In the genomic region with DNA sequence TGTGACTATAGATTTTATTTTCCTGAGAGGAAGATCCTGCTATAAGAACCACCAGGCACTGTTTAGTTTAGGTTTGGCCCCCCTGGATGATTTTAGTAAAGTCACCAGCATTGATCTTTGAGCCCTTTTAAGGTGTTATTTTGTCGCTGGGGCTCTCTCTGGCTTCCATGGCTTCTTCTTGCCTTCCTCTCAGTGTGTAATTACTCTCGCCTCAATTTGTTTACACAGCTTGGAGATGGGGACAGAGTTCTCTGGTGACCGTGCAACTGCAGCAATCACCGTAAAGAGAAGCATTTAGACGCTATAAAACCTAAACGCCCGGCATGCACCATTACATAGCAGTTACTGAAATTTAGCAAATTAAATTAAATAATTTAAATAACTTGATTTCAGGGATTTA, we compare ENCODE assay signal across 9 mouse cellular contexts.
A peak's percentile ranks its signal among the peaks of the same experiment; 100 is the strongest.
DNase-seq lines count a peak whose midpoint lies in the region; ATAC-seq and TF ChIP-seq lines count a peak whose summit lies in the region.
"Had no signal": no experiment of that assay in that cellular context is flagged by ENCODE, and none has a peak within 500 bp of the region (broad histone marks: within the 10 kb centered on the region; RNA-seq: fewer than 3 reads in every experiment).

No protein-coding gene starts in this region.

- H3K27me3 ChIP-seq in kidney, embryonic 15.5 days = no peaks in the 10 kb centered on the region
- H3K27me3 ChIP-seq in forebrain, embryonic 12.5 days = 0 out of 2 replicates have a peak, but pooled peaks cover 5% of the 10 kb centered on the region
- H3K27me3 ChIP-seq in midbrain, postnatal 0 days (ENCODE audit: insufficient read depth, low read length) = no peaks in the 10 kb centered on the region
- no peaks in the 10 kb centered on the region for H3K27me3 ChIP-seq in kidney, adult 2 months (replicated peaks; ENCODE audit: control insufficient read depth, insufficient read depth, low read length)
- H3K27me3 ChIP-seq: Patski had no signal

- H3K4me3 ChIP-seq in kidney, embryonic 15.5 days (replicated peaks) = peak overlapping the region; percentile 46
- H3K4me3 ChIP-seq in forebrain, embryonic 12.5 days (replicated peaks) = no peak overlapping the region
- H3K4me3 ChIP-seq in midbrain, postnatal 0 days (ENCODE audit: low read depth, low read length) = peak overlapping the region; percentile 44
- no peak overlapping the region for H3K4me3 ChIP-seq in kidney, adult 2 months (ENCODE audit: insufficient read depth, low read depth, low read length)

- no peak overlapping the region for H3K27ac ChIP-seq in kidney, embryonic 15.5 days
- peak overlapping the region; percentile 65 for H3K27ac ChIP-seq in forebrain, embryonic 12.5 days
- no peak overlapping the region for H3K27ac ChIP-seq in midbrain, postnatal 0 days (ENCODE audit: low read depth, low read length)
- no peak overlapping the region for H3K27ac ChIP-seq in kidney, adult 2 months (ENCODE audit: insufficient read depth, low read depth, low read length)

- H3K4me2 ChIP-seq in kidney, embryonic 15.5 days = peak overlapping the region; percentile 87
- H3K4me2 ChIP-seq in forebrain, embryonic 12.5 days = peak overlapping the region; percentile 24; the same call in 1 of the 2 replicates
- peak overlapping the region; percentile 94 for H3K4me2 ChIP-seq in midbrain, postnatal 0 days (ENCODE audit: low read depth, low read length, poor library complexity, severe bottlenecking)

- 0 out of 2 replicates have a peak, but pooled peaks have one; percentile 57 for ATAC-seq in kidney, embryonic 15.5 days (replicated peaks; ENCODE audit: low FRiP score)
- ATAC-seq in forebrain, embryonic 12.5 days (ENCODE audit: low FRiP score) = peak; percentile 37; the same call in 1 of the 2 replicates
- ATAC-seq in midbrain, postnatal 0 days (ENCODE audit: low FRiP score) = no peak

- no peak for TF ChIP-seq POLR2A in kidney, adult 2 months (IDR thresholded peaks at IDR 0.05; ENCODE audit: low read depth, low read length)

- H3K9ac ChIP-seq in kidney, embryonic 15.5 days = no peak overlapping the region
- no peak overlapping the region for H3K9ac ChIP-seq in forebrain, embryonic 12.5 days
- H3K9ac ChIP-seq in midbrain, postnatal 0 days (replicated peaks; ENCODE audit: low read length, poor library complexity, severe bottlenecking) = 0 out of 2 replicates have a peak overlapping the region, but pooled peaks have one; percentile 29

- no peak for DNase-seq in kidney, postnatal 25 days
- peak; percentile 60 for DNase-seq in large intestine, adult 2 months (ENCODE audit: low read depth, low spot score)
- DNase-seq in midbrain, postnatal 0 days (ENCODE audit: low spot score) = no peak
- no peak for DNase-seq in right cerebral cortex, postnatal 25 days
- DNase-seq in kidney, adult 2 months = no peak
- no peak for DNase-seq in right cerebral cortex, adult 2 months (ENCODE audit: low spot score in 2 of 2)

- TF ChIP-seq CTCF in midbrain, postnatal 0 days (IDR thresholded peaks at IDR 0.05) = no peak
- TF ChIP-seq CTCF in kidney, adult 2 months (conservative IDR thresholded peaks at IDR 0.05; ENCODE audit: insufficient read depth, insufficient read length, low read depth, low read length) = no peak

- H3K9me3 ChIP-seq in kidney, embryonic 15.5 days (replicated peaks) = no peaks in the 10 kb centered on the region
- no peaks in the 10 kb centered on the region for H3K9me3 ChIP-seq in forebrain, embryonic 12.5 days
- no peaks in the 10 kb centered on the region for H3K9me3 ChIP-seq in midbrain, postnatal 0 days (ENCODE audit: low read length)

- no peaks in the 10 kb centered on the region for H3K36me3 ChIP-seq in kidney, embryonic 15.5 days
- H3K36me3 ChIP-seq in forebrain, embryonic 12.5 days (replicated peaks) = no peaks in the 10 kb centered on the region
- H3K36me3 ChIP-seq in midbrain, postnatal 0 days (ENCODE audit: insufficient read depth, low read length) = no peaks in the 10 kb centered on the region
- no peaks in the 10 kb centered on the region for H3K36me3 ChIP-seq in kidney, adult 2 months (ENCODE audit: control insufficient read depth, insufficient read depth, low read length)

- WGBS in kidney, embryonic 15.5 days = 4% methylated on average over 7 of the region's 7 CpGs
- WGBS in forebrain, embryonic 12.5 days = 16% methylated on average over 7 of the region's 7 CpGs
- WGBS in large intestine, adult 2 months = 4% methylated on average over 7 of the region's 7 CpGs
- WGBS in midbrain, postnatal 0 days = 12% methylated on average over 7 of the region's 7 CpGs
- WGBS in kidney, adult 2 months = 11% methylated on average over 7 of the region's 7 CpGs

- peaks cover 29% of the 10 kb centered on the region for H3K4me1 ChIP-seq in kidney, embryonic 15.5 days
- peaks cover 36% of the 10 kb centered on the region for H3K4me1 ChIP-seq in forebrain, embryonic 12.5 days
- H3K4me1 ChIP-seq in midbrain, postnatal 0 days (ENCODE audit: insufficient read depth, low read length) = peaks cover 3% of the 10 kb centered on the region
- no peaks in the 10 kb centered on the region for H3K4me1 ChIP-seq in kidney, adult 2 months (ENCODE audit: control insufficient read depth, insufficient read depth, low read length)

Comparison
In these comparisons a context has a peak if more than half of its experiments do, and no peak if none do; other contexts are left out.
1. H3K4me3 ChIP-seq: peak in kidney, embryonic 15.5 days (single experiment) and midbrain, postnatal 0 days (single experiment); none in forebrain, embryonic 12.5 days (single experiment) and kidney, adult 2 months (single experiment).
2. H3K4me2 ChIP-seq: peak in every context shown above with its lines; median percentile 94 in midbrain, postnatal 0 days; 87 in kidney, embryonic 15.5 days; 24 in forebrain, embryonic 12.5 days.